19 mouse cellular contexts compared by ENCODE assay signal in the genomic region with DNA sequence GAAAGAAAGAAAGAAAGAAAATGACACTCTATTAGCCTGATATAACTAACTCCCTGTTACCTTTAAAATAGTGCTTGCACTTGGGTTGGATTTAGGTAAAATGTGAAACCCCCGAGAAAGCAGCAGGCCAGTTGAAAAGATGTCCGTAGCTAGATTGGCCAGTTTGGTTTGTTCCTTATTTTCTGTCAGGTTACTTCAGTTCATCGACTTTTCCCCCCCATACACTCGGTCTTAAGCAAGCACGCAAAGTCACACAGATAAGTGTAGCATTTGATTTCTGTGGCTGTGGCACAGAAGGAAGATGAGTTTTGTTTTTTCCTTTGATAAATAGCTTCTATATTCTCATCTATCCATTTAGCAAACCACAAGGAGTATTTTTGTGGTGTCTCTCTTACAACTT. TPM values are rescaled to one million over a fixed set of nuclear protein-coding genes. Genes with fewer than 3 reads are reported as not detected.
"Had no signal": no experiment of that assay in that cellular context is flagged by ENCODE, and none has a peak within 500 bp of the region (broad histone marks: within the 10 kb centered on the region; RNA-seq: fewer than 3 reads in every experiment).

No protein-coding gene starts in this region.

- ATAC-seq: midbrain, embryonic 13.5 days; midbrain, embryonic 16.5 days had no signal

- H3K4me1 ChIP-seq: midbrain, embryonic 10.5 days; midbrain, embryonic 13.5 days; neural tube, embryonic 13.5 days; neural tube, embryonic 15.5 days had no signal

- H3K9me3 ChIP-seq: midbrain, embryonic 10.5 days; midbrain, embryonic 13.5 days; neural tube, embryonic 13.5 days; neural tube, embryonic 15.5 days had no signal

- DNase-seq: lung, adult 18-20 months; lung, embryonic 14.5 days; lung, postnatal 10 days; lung, postnatal 4 days; retina, postnatal 1 day; right cerebral cortex, adult 18-20 months; right cerebral cortex, postnatal 25 days; right cerebral cortex, postnatal 4 days; spleen, adult 18-20 months; thymus, adult 18-20 months; thymus, postnatal 14 days; thymus, postnatal 4 days had no signal

- H3K4me2 ChIP-seq: lung, embryonic 14.5 days; midbrain, embryonic 13.5 days; neural tube, embryonic 13.5 days; neural tube, embryonic 15.5 days had no signal

- H3K36me3 ChIP-seq: midbrain, embryonic 10.5 days; midbrain, embryonic 13.5 days; neural tube, embryonic 13.5 days; neural tube, embryonic 15.5 days had no signal

- H3K9ac ChIP-seq: lung, embryonic 14.5 days; midbrain, embryonic 13.5 days; neural tube, embryonic 13.5 days; neural tube, embryonic 15.5 days had no signal

- H3K27me3 ChIP-seq: midbrain, embryonic 13.5 days; neural tube, embryonic 13.5 days; neural tube, embryonic 15.5 days had no signal

- H3K4me3 ChIP-seq: midbrain, embryonic 10.5 days; midbrain, embryonic 13.5 days; myocyte; neural tube, embryonic 13.5 days; neural tube, embryonic 15.5 days had no signal

- H3K27ac ChIP-seq: midbrain, embryonic 10.5 days; midbrain, embryonic 13.5 days; neural tube, embryonic 13.5 days; neural tube, embryonic 15.5 days had no signal

RNA-seq across cellular contexts. Expression of a gene that starts 51.2 kb away (rescaled TPM):
- total RNA-seq: megakaryocyte-erythroid progenitor cell, adult 5-6 weeks had no signal
